Mouse (Mus musculus): ENCODE measurements around the gene Tsc22d3. TPM values are rescaled to one million over a fixed set of nuclear protein-coding genes. Genes with fewer than 3 reads are reported as not detected.

Tsc22d3 gene
- polyA plus RNA-seq, 1 experiment = 14.5 TPM

DNA sequence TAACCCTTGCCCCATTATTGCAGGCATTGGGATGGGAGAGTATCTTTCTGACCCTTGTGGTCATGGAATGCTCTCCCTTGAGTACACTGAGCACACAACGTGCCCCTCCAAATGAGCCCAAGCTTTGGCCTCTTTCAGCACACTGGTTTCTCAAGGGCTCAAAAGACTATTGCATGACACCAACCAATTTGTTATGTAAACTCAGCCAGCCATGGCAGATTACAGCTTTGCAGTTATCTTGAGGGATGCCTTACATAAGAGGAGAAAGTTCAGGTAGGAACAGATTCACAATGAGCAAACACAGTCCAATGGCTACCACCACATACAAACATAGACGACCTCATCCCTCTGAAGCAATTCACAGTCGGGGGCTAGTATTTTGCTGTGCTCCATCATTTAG, 9.3 kb downstream of the Tsc22d3 start:
- Histone ChIP-seq H3K27me3 (ENCODE audit: control insufficient read depth, insufficient read depth, insufficient read length) (no peaks in the 10 kb centered on the region), H3K4me3 (ENCODE audit: insufficient read depth, poor library complexity, severe bottlenecking) (no peak overlapping the region), H3K79me3 (ENCODE audit: low read depth) (no peaks in the 10 kb centered on the region), H3K36me3 (ENCODE audit: control insufficient read depth, insufficient read depth) (no peaks in the 10 kb centered on the region), H3ac (ENCODE audit: control insufficient read depth, insufficient read length, low read depth) (no peak overlapping the region), H3K79me2 (ENCODE audit: control insufficient read depth, insufficient read depth) (no peaks in the 10 kb centered on the region)
- TF ChIP-seq MAX (IDR thresholded peaks at IDR 0.05) = no peak
- TF ChIP-seq CTCF (IDR thresholded peaks at IDR 0.05; ENCODE audit: control insufficient read depth, insufficient read depth, insufficient read length) = no peak
- no peak for TF ChIP-seq USF1 (IDR thresholded peaks at IDR 0.05; ENCODE audit: low read depth)
- TF ChIP-seq CEBPB (IDR thresholded peaks at IDR 0.05; ENCODE audit: low read depth) = no peak
- TF ChIP-seq FOSL1 (IDR thresholded peaks at IDR 0.05; ENCODE audit: insufficient read depth, low read length, poor library complexity, severe bottlenecking) = no peak
- no peak for TF ChIP-seq MYOD1 (IDR thresholded peaks at IDR 0.05; ENCODE audit: control insufficient read depth, insufficient read length, low read depth)
- no peak for TF ChIP-seq MYOG (IDR thresholded peaks at IDR 0.05; ENCODE audit: control insufficient read depth, extremely low read depth, insufficient read length)

- TF ChIP-seq MAX (IDR thresholded peaks at IDR 0.05) (no peak), MYOD1 (IDR thresholded peaks at IDR 0.05; ENCODE audit: control insufficient read depth, insufficient read length, low read depth) (no peak), FOSL1 (IDR thresholded peaks at IDR 0.05; ENCODE audit: insufficient read depth, low read length, poor library complexity, severe bottlenecking) (no peak), CEBPB (IDR thresholded peaks at IDR 0.05; ENCODE audit: low read depth) (no peak), USF1 (IDR thresholded peaks at IDR 0.05; ENCODE audit: low read depth) (no peak), MYOG (IDR thresholded peaks at IDR 0.05; ENCODE audit: control insufficient read depth, extremely low read depth, insufficient read length) (no peak), CTCF (IDR thresholded peaks at IDR 0.05; ENCODE audit: control insufficient read depth, insufficient read depth, insufficient read length) (no peak)
- H3ac ChIP-seq (ENCODE audit: control insufficient read depth, insufficient read length, low read depth) = no peak overlapping the region
- H3K27me3 ChIP-seq (ENCODE audit: control insufficient read depth, insufficient read depth, insufficient read length) = no peaks in the 10 kb centered on the region
- H3K4me3 ChIP-seq (ENCODE audit: insufficient read depth, poor library complexity, severe bottlenecking) = no peak overlapping the region
- no peaks in the 10 kb centered on the region for H3K79me2 ChIP-seq (ENCODE audit: control insufficient read depth, insufficient read depth)
- no peaks in the 10 kb centered on the region for H3K79me3 ChIP-seq (ENCODE audit: low read depth)
- H3K36me3 ChIP-seq (ENCODE audit: control insufficient read depth, insufficient read depth) = no peaks in the 10 kb centered on the region
Measured at GRCm38 (mm10) chrX:140590142-140590541, 10.3 kb downstream of the Tsc22d3 start.

- H3K79me3 ChIP-seq (ENCODE audit: low read depth) = no peaks in the 10 kb centered on the region
- H3ac ChIP-seq (ENCODE audit: control insufficient read depth, insufficient read length, low read depth) = no peak overlapping the region
- no peak overlapping the region for H3K4me3 ChIP-seq (ENCODE audit: insufficient read depth, poor library complexity, severe bottlenecking)
- no peaks in the 10 kb centered on the region for H3K27me3 ChIP-seq (ENCODE audit: control insufficient read depth, insufficient read depth, insufficient read length)
- H3K36me3 ChIP-seq (ENCODE audit: control insufficient read depth, insufficient read depth) = no peaks in the 10 kb centered on the region
- TF ChIP-seq USF1 (IDR thresholded peaks at IDR 0.05; ENCODE audit: low read depth) (no peak), MYOD1 (IDR thresholded peaks at IDR 0.05; ENCODE audit: control insufficient read depth, insufficient read length, low read depth) (no peak), MAX (IDR thresholded peaks at IDR 0.05) (no peak), MYOG (IDR thresholded peaks at IDR 0.05; ENCODE audit: control insufficient read depth, extremely low read depth, insufficient read length) (no peak), CTCF (IDR thresholded peaks at IDR 0.05; ENCODE audit: control insufficient read depth, insufficient read depth, insufficient read length) (no peak), CEBPB (IDR thresholded peaks at IDR 0.05; ENCODE audit: low read depth) (no peak), FOSL1 (IDR thresholded peaks at IDR 0.05; ENCODE audit: insufficient read depth, low read length, poor library complexity, severe bottlenecking) (no peak)
- H3K79me2 ChIP-seq (ENCODE audit: control insufficient read depth, insufficient read depth) = no peaks in the 10 kb centered on the region
Measured at GRCm38 (mm10) chrX:140589194-140589751, 11.2 kb downstream of the Tsc22d3 start.

- TF ChIP-seq USF1 (IDR thresholded peaks at IDR 0.05; ENCODE audit: low read depth) = no peak
- no peak for TF ChIP-seq MYOG (IDR thresholded peaks at IDR 0.05; ENCODE audit: control insufficient read depth, extremely low read depth, insufficient read length)
- TF ChIP-seq FOSL1 (IDR thresholded peaks at IDR 0.05; ENCODE audit: insufficient read depth, low read length, poor library complexity, severe bottlenecking) = no peak
- TF ChIP-seq CTCF (IDR thresholded peaks at IDR 0.05; ENCODE audit: control insufficient read depth, insufficient read depth, insufficient read length) = no peak
- no peak for TF ChIP-seq MYOD1 (IDR thresholded peaks at IDR 0.05; ENCODE audit: control insufficient read depth, insufficient read length, low read depth)
- no peak for TF ChIP-seq MAX (IDR thresholded peaks at IDR 0.05)
- no peak for TF ChIP-seq CEBPB (IDR thresholded peaks at IDR 0.05; ENCODE audit: low read depth)
- Histone ChIP-seq H3K27me3 (ENCODE audit: control insufficient read depth, insufficient read depth, insufficient read length) (no peaks in the 10 kb centered on the region), H3ac (ENCODE audit: control insufficient read depth, insufficient read length, low read depth) (no peak overlapping the region), H3K79me3 (ENCODE audit: low read depth) (no peaks in the 10 kb centered on the region), H3K79me2 (ENCODE audit: control insufficient read depth, insufficient read depth) (no peaks in the 10 kb centered on the region), H3K4me3 (ENCODE audit: insufficient read depth, poor library complexity, severe bottlenecking) (no peak overlapping the region), H3K36me3 (ENCODE audit: control insufficient read depth, insufficient read depth) (no peaks in the 10 kb centered on the region)
Measured at GRCm38 (mm10) chrX:140588534-140588933, 11.9 kb downstream of the Tsc22d3 start.

GRCm38 (mm10) chrX:140580416-140580815, 20.0 kb downstream of the Tsc22d3 start:
- Histone ChIP-seq H3K36me3 (ENCODE audit: control insufficient read depth, insufficient read depth) (no peaks in the 10 kb centered on the region), H3K79me3 (ENCODE audit: low read depth) (no peaks in the 10 kb centered on the region), H3K27me3 (ENCODE audit: control insufficient read depth, insufficient read depth, insufficient read length) (no peaks in the 10 kb centered on the region), H3K4me3 (ENCODE audit: insufficient read depth, poor library complexity, severe bottlenecking) (no peak overlapping the region), H3K79me2 (ENCODE audit: control insufficient read depth, insufficient read depth) (no peaks in the 10 kb centered on the region), H3ac (ENCODE audit: control insufficient read depth, insufficient read length, low read depth) (no peak overlapping the region)
- TF ChIP-seq CTCF (IDR thresholded peaks at IDR 0.05; ENCODE audit: control insufficient read depth, insufficient read depth, insufficient read length) = no peak
- no peak for TF ChIP-seq MAX (IDR thresholded peaks at IDR 0.05)
- TF ChIP-seq USF1 (IDR thresholded peaks at IDR 0.05; ENCODE audit: low read depth) = no peak
- no peak for TF ChIP-seq CEBPB (IDR thresholded peaks at IDR 0.05; ENCODE audit: low read depth)
- TF ChIP-seq MYOG (IDR thresholded peaks at IDR 0.05; ENCODE audit: control insufficient read depth, extremely low read depth, insufficient read length) = no peak
- TF ChIP-seq FOSL1 (IDR thresholded peaks at IDR 0.05; ENCODE audit: insufficient read depth, low read length, poor library complexity, severe bottlenecking) = no peak
- no peak for TF ChIP-seq MYOD1 (IDR thresholded peaks at IDR 0.05; ENCODE audit: control insufficient read depth, insufficient read length, low read depth)
